Mouse (Mus musculus): ENCODE results near the gene Olfr606.
"Not testable (repeated sequence)": the region's sequence is repeated elsewhere in the genome, so short reads cannot be mapped to it uniquely, and the experiment has no call there.

Gene Olfr606

GRCm38 (mm10) chr7:103448746-103449145, at the start of gene Olfr606:
Gene Olfr606, plus strand, starts transcription at chr7:103449046.
- no peak for DNase-seq

GRCm38 (mm10) chr7:103406521-103407055, 42.3 kb upstream of the Olfr606 start:
- DNase-seq = not testable (repeated sequence)

- DNase-seq = not testable (repeated sequence)
Measured at GRCm38 (mm10) chr7:103414772-103415171, 34.1 kb upstream of the Olfr606 start, which contains the start of gene Usp17lc. Gene Usp17lc, plus strand, starts transcription at chr7:103415072.

DNA sequence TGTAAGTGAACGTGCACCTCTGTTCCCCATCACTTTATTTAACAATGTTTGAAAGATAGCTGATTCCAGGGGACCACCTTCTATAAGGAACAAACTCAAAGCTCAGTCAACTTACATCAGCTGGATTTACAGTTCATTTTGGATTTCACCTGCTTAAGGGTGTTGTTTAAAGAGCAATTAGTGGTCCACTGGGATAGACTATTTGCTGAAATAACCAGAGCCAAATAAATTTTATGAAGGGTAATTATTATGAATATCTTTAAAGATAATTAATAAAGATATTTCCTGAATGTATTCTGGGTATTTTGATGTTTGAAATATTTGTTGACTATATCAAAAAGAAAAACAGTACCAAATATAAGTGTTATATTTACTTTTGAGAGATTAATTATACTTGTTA, 3.5 kb upstream of the Olfr606 start, which contains the start of gene Olfr605:
Gene Olfr605 (minus strand): TSS at position 101 of the 400 bp plus-strand sequence.
- DNase-seq = no peak

DNA sequence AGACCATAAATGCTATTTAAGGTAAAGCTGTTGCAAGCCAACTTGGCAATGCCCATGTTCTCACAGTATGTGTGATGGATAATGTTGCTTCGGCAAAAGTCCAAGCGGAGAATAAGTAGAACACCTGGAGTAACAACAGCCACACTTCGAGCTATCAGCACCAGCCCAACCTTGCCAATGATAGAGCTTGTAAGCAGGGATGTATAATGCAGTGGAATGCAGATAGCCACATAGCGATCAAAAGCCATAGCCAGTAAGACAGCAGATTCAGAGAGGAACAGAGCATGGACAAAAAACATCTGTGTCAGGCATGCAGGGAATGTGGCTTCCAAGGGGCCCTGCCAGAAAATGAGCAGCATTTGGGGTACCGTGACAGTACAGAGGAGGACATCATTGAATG, 11.7 kb downstream of the Olfr606 start:
- no peak for DNase-seq

GRCm38 (mm10) chr7:103469577-103469976, 20.7 kb downstream of the Olfr606 start, which contains the start of gene Olfr608:
Gene Olfr608, plus strand, starts transcription at chr7:103469877.
- DNase-seq = no peak

DNA sequence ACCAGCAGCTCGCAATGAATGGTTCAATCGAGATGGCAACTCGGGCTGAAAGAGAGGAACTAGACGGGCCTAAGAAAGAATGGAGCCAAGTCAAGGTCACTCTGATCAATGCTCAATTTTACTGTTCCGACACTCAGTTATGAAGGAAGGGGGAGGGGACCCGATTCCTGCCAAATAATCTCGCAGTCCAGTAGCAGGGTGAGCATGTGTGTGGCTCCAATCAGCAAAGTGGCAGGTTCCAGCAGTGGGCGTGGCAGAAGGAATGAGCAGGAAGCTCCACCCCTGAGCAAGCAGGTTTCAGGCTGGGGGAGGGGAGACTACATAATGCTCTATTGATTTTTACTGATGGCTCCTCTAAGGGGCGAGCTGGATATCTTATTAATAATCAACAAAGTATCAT, 28.3 kb downstream of the Olfr606 start:
- DNase-seq = not testable (repeated sequence)

- no peak for DNase-seq
Measured at GRCm38 (mm10) chr7:103497962-103498361, 49.1 kb downstream of the Olfr606 start, which contains the start of gene Olfr609. Gene Olfr609, minus strand, starts transcription at chr7:103498062.

Data from cerebellum, postnatal 14 days (tissue).